Mouse (Mus musculus): ENCODE results near the gene Fblim1. TPM values are rescaled to one million over a fixed set of nuclear protein-coding genes. Genes with fewer than 3 reads are reported as not detected.

Fblim1 gene
- total RNA-seq, 2 experiments from 2014 or later = 1.4 to 1.6 TPM

- no peak for DNase-seq (ENCODE audit: low spot score in 2 of 2)
These were observed 62.3 kb downstream of the Fblim1 start for GRCm38 (mm10) chr4:141543593-141543992.

DNA sequence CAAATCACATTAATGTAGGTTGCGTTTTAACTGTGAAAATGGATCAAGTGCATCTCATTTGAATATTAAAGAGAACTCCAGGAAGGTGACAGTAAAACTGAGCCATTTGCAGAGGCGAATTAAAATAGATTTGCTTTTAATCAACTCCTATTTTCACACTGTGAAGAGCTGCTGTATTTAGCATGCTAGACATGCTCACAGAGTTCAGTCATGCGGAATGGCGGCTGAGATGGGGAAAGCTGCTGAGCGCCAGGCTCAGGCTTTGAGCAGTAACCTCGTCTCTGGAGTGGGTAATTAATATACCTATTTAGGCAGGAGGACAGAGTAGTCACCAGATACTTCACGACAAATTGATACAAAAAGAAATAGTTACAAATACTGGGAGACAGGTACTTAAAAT is 64.0 kb downstream of the Fblim1 start:
- DNase-seq (ENCODE audit: low spot score in 2 of 2) = no peak

DNA sequence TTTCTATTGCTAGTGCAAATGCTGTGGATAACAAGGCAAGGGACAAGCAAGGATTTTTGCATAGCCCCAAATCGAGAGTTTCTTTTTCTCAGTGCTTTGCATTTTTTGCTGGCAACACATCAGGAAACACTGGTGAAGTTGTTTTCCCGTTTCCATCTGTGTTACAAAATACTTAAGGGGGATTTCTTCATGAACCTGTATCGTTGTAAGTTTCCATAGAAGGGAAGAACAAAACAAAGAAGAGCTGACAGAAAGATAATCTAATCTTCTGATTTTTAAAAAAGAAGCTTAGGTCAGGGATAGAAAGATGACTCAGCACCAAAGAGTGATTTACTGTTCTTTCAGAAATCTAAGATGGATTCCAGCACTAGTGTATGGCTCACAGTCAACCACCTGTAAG is 65.1 kb downstream of the Fblim1 start:
- no peak for DNase-seq (ENCODE audit: low spot score in 2 of 2)

DNA sequence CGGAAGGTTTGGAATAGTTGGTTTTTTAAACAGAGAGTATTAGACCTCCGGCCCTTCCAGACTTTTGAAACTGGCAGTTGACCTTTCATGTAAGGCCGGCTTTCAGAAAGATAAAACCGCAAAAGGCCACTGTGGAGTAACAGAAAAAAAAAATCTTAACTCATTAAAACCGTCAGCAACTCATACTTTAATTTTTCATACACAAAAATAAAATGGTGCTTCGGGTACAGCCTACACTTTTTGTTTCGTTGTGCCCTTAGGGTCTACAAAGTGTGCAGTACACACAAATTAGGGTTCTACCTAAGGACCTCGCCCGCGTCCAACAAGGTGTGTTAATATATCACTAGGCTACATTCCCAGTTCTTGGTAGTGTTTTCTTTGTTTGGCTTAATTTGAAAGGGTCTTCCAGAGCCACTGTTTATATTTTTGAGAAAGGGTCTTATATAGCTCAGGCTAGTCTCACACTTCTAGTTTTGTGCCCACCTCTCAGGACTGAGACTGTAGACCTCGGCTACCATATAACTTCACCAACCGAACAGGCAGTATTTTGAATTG is 66.6 kb downstream of the Fblim1 start:
- DNase-seq (ENCODE audit: low spot score in 2 of 2) = no peak

DNA sequence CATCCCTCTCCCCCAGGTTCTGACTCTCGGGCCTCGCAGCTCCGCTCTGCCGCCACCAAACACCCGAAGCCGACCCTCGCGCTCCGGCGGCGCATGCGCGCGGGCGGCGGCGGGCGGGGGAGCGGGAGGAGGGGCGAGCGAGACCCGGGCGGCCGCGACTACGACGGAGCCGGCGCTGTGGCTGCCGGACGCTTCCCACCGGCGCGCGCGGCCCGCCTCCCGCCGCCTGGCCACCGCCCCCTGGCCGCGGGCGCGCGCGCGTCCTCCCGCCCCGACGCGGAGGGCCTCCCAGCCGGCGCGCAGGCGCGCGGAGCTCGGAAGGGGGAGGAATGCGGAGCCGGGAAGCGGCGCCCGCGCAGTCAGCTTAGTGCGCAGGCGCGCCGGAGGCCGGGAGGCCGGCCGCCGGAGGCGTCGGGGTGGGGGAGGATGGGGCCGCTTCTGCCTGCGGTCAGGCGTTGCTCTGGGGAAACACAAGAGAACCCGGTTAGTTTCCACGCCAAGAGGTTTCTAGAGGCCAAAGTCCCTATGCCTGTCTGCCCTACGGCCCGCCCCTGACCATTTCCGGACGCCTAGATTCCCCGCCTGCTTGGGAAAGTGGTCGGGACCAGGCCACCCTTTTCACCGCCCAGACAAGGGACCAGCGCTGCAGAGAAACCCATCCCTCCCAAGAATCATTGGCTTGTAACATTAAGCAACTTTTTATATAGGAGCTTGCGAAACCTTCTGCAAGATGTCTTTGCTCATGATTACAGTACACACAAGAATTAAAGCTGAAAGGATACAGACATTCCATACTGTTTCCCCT is 67.3 kb downstream of the Fblim1 start, which contains the start of gene Spen:
Spen (minus strand) TSS at position 190 of the 805 bp plus-strand sequence.
- peak; percentile 85 to 94 for DNase-seq (ENCODE audit: low spot score in 2 of 2)

DNA sequence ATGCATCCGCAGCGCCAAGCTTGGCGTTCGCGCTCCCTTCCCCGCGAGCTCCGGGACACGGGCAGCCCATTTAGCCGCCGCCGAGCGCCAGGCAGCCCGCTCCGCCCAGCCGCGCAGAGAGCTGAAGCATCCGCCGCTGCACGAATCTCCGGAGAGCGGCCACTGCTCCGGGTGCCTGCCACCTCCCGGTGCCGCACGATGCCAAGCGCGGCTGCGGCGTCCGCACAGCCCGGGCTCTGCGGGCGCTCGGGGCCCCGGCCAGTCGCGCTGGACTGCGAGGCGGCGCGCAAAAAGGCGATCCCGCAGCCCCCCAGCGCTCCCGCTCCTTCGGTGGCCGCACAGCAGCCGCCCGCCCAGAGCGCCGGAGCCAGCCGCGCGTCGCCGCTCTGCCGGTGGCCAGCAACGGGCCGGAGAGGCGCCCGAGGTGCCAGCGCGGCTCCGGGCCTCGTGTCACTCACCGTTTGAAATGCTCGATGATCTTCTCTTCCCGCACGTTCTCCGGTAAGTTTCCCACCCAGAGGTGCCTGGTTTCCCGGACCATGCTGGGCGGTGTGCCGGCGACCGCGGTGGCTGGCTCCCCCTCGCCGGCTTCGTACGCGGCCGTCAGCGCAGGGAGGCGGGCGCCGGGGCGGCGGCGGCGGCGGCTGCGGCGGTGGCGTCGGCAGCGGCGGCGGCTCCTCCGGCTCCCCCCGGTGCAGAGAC is 68.0 kb downstream of the Fblim1 start:
- DNase-seq (ENCODE audit: low spot score in 2 of 2) = peak in 1 of 2 experiments; percentile 18

DNA sequence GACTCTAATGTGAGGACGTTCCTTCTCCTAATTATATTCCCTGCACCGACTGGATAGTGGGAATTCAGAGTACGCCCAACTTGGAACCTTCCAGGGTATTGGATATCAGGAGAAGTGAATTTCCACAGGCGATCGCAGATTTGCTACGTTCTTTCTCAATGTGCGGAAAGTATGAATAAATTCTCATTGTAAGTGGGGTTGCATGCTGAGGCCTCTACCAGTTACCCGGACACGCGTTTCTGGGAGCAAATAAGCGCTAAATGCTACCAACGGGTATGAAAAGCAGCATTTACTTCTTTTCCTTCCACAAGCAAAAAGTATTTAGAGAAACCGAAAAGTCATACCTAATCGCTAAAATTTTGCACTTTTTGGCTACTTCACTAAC is 68.7 kb downstream of the Fblim1 start:
- no peak for DNase-seq (ENCODE audit: low spot score in 2 of 2)

- DNase-seq (ENCODE audit: low spot score in 2 of 2) = peak; percentile 58 to 69
These were observed 69.3 kb downstream of the Fblim1 start for GRCm38 (mm10) chr4:141536291-141537225.

DNA sequence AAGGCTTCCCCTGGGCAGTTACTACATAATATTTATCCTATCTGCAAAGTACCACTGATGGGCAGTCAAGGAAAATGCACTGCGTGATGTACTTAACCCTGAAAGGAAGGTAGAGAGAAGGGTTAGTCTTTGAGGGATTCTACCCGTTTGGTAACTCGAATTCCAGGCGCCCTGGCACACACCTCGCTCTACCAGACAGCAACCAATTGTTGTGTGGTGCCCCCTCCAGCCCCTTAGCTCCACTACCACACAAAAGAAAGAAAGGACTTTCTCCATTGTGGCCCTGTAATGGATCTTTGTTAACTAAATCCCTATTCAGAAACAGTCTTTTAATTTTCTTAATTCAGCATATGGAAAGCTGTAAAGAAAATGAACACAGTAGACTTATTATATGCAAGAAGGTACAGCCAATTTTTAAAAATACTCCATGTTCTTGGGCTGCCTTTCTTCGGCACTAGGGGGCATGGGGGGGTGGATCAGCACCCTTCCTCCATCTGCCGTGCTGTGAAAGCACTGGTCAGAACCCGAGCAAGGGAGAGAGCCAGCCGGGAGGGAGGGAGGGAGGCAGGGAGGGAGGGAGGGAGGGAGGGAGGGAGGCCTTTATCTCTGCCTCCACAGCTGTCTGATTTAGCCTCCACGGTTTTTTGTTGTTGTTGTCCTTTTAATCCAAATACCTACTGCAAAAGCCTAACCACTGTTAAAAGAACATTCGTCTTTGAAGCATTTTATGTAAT is 70.8 kb downstream of the Fblim1 start:
- DNase-seq (ENCODE audit: low spot score in 2 of 2) = peak; percentile 60 to 68

DNA sequence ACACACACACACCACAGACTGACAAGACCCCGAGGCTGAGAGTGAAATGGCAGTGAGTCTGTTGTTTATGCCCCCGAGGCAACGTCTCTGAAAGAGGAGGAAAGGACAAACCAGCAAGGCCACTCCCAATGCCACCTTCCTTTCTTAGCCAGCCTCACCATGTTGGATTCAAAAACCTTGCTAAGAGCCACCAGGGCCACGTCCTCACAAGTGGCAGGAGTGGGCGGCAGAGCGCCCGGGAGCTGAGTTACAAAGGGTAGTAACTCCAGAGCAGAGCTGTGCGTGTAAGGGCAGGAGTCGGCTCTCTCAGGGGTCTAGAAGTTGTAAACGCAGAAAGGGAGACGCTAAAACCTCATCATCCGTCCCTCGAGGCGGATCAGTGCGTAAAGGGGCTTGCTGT is 74.9 kb downstream of the Fblim1 start:
- no peak for DNase-seq (ENCODE audit: low spot score in 2 of 2)

DNA sequence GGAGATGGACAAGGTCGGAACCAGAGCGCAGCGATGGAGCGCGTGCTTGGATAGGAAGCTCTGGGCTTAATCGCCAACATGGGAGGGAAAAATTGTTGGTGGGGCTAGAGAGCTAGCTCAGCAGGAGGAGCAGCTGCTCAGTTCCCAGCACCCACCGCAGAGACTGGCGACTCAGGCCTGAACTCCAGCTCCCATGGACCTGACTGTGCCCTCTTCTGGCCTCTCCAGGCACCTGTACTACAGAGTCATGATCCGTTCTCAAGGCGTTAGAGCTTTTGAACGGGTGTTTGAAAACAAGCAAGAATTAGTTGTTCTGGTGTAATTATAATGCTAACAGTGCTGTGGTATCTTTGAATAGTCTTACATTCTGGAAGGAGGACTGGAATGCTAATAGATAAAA is 77.0 kb downstream of the Fblim1 start:
- no peak for DNase-seq (ENCODE audit: low spot score in 2 of 2)

- no peak for DNase-seq (ENCODE audit: low spot score in 2 of 2)
These were observed 78.8 kb downstream of the Fblim1 start for GRCm38 (mm10) chr4:141526936-141527650.

Other genes starting within 250 kb of the Fblim1 start
- gene Fam131c, start 237.9 kb downstream of the Fblim1 start, total RNA-seq (2021) = 1 to 10 TPM; 4.2 to 4.3 TPM
- not detected for gene Clcnka, start 207.4 kb downstream of the Fblim1 start, total RNA-seq (2021)
- gene Clcnkb, start 190.1 kb downstream of the Fblim1 start, total RNA-seq (2021) = not detected
- under 1 TPM; 0.16 to 0.46 TPM for gene Hspb7, start 185.3 kb downstream of the Fblim1 start, total RNA-seq (2021)
- gene Srarp, start 170.0 kb downstream of the Fblim1 start, total RNA-seq (2021) = 1 to 10 TPM; 2.3 to 4.9 TPM
- gene Zbtb17, start 161.4 kb downstream of the Fblim1 start, total RNA-seq (2021) = 10 to 100 TPM; 38.8 to 47.7 TPM
- gene Spen, start 67.5 kb downstream of the Fblim1 start, total RNA-seq (2021) = 10 to 100 TPM; 58.4 to 60.6 TPM
- gene Tmem82, start 12.5 kb upstream of the Fblim1 start, total RNA-seq (2021) = under 1 TPM; 0.53 to 0.63 TPM
- 1 to 10 TPM; 3.9 to 4.1 TPM for gene Slc25a34, start 17.7 kb upstream of the Fblim1 start, total RNA-seq (2021)
- 10 to 100 TPM; 94.6 to 96.9 TPM for gene Plekhm2, start 58.8 kb upstream of the Fblim1 start, total RNA-seq (2021)
- gene Rsc1a1, start 79.5 kb upstream of the Fblim1 start, total RNA-seq (2021) = not detected
- gene Ddi2, start 117.3 kb upstream of the Fblim1 start, total RNA-seq (2021) = 10 to 100 TPM; 45.8 to 50.9 TPM
- 1 to 10 TPM; 2.8 to 3.3 TPM for gene Agmat, start 140.6 kb upstream of the Fblim1 start, total RNA-seq (2021)
- 10 to 100 TPM; 41.7 to 44.9 TPM for gene Dnajc16, start 184.8 kb upstream of the Fblim1 start, total RNA-seq (2021)
- 10 to 100 TPM; 26.4 to 28.5 TPM for gene Casp9, start 187.5 kb upstream of the Fblim1 start, total RNA-seq (2021)
- gene Cela2a, start 220.1 kb upstream of the Fblim1 start, total RNA-seq (2021) = not detected
- gene Ctrc, start 240.3 kb upstream of the Fblim1 start, total RNA-seq (2021) = not detected